Mouse (Mus musculus) embryonic facial prominence, embryonic 10.5 days (tissue): ENCODE measurements around the gene Sugp1. TPM values are rescaled to one million over a fixed set of nuclear protein-coding genes. Genes with fewer than 3 reads are reported as not detected.
A peak's percentile ranks its signal among the peaks of the same experiment; 100 is the strongest.

Source experiments
- DNase-seq: peaks from one replicate; pipeline ENCODE4 v3.0.0-alpha.2; 2017; ENCODE audit warnings: low spot score
- H3K27ac ChIP-seq: fragments of 300-500 bp; sonication (generic); replicated peaks from 2 replicates; pipeline ENCODE4 v1.5.1; 2016; ENCODE audit warnings: mild to moderate bottlenecking
- H3K27me3 ChIP-seq: fragments of 300-500 bp; sonication (generic); replicated peaks from 2 replicates; pipeline ENCODE4 v1.6.1; 2016; ENCODE audit warnings: low read depth, mild to moderate bottlenecking; ENCODE audit not compliant: poor library complexity, severe bottlenecking
- H3K36me3 ChIP-seq: fragments of 300-500 bp; sonication (generic); replicated peaks from 2 replicates; pipeline ENCODE4 v1.6.1; 2016; ENCODE audit warnings: mild to moderate bottlenecking, moderate library complexity
- H3K4me1 ChIP-seq: fragments of 300-500 bp; sonication (generic); 2 replicates; pipeline ENCODE4 v1.6.1; 2016
- H3K4me3 ChIP-seq: fragments of 300-500 bp; sonication (generic); 2 replicates; pipeline ENCODE4 v1.5.1; 2016; ENCODE audit warnings: mild to moderate bottlenecking, moderate library complexity
- H3K9me3 ChIP-seq: fragments of 300-500 bp; sonication (generic); 2 replicates; pipeline ENCODE4 v1.6.1; 2016; ENCODE audit warnings: mild to moderate bottlenecking
- WGBS: fragments of 180-500 bp; shearing (Covaris S2); methylation state at CpG from one replicate; pipeline ENCODE4 v1.1.7; 2016; 5-methylcytosine and 5-hydroxymethylcytosine counted together
- microRNA-seq: library from miRNA; unstranded; fragments of <30 nt; microRNA quantifications from one replicate; pipeline ENCODE4, GENCODE M21; 2017
- polyA plus RNA-seq: library from polyadenylated mRNA; unstranded; fragments of >200 nt; fragmentation: Nextera tagmentation; extraction: Ambion mirVana; gene quantifications from 2 replicates; pipeline ENCODE4 v1.2.1, GENCODE M21; 2016

The Sugp1 gene
- polyA plus RNA-seq, 1 experiment from 2014 or later: 56.5 TPM

DNA sequence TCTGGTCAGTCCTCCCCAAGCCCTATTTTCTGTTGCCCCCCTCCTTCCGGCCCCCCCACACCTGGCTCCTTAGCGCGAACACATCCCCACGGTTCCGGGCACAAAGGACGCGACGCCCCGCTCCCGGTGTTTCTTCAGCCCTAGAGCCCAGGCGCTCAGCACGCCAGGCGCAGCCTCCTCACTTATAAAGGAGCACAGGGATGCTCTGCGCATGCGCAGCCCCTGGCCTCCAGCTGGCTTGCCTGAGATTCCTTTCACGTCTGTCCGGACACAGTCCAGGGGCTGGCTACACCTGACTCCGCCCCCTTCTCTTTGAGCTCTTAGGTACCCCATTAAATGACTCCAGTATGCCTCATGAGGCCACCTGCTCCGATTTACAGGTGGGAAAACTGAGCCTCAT is 78.1 kb downstream of the Sugp1 start, which contains the start of gene Ncan:
Gene Ncan (minus strand): TSS at position 207 of the 400 bp plus-strand sequence.
- Histone ChIP-seq H3K36me3 (no peaks in the 10 kb centered on the region), H3K9me3 (no peaks in the 10 kb centered on the region), H3K4me1 (peaks cover 24% of the 10 kb centered on the region), H3K27me3 (peaks cover 59% of the 10 kb centered on the region), H3K4me3 (peak within 1 kb of the TSS; percentile 55), H3K27ac (peak within 1 kb of the TSS; percentile 72)
- WGBS: 2% methylated on average over 19 of the region's 19 CpGs
- DNase-seq: peak; percentile 89

Small RNAs within 50 kb of the gene (microRNA-seq; reads per million reads assigned to microRNA genes)
- not detected for gene Mir7066

Other genes starting within 250 kb of the Sugp1 start
- gene Gmip, start 234.1 kb upstream of the Sugp1 start, polyA plus RNA-seq: 9.6 and 10.6 TPM in 2 replicates
- gene Lpar2, start 220.4 kb upstream of the Sugp1 start, polyA plus RNA-seq: 1.0 and 1.1 TPM in 2 replicates
- 17.1 and 18.0 TPM in 2 replicates for gene Pbx4, start 210.3 kb upstream of the Sugp1 start, polyA plus RNA-seq
- gene Cilp2, start 155.1 kb upstream of the Sugp1 start, polyA plus RNA-seq: 0.39 and 0.54 TPM in 2 replicates
- gene Tssk6, start 140.6 kb upstream of the Sugp1 start, polyA plus RNA-seq: 4.4 and 4.8 TPM in 2 replicates
- 159 and 164 TPM in 2 replicates for gene Ndufa13, start 140.3 kb upstream of the Sugp1 start, polyA plus RNA-seq
- gene Yjefn3, start 140.1 kb upstream of the Sugp1 start, polyA plus RNA-seq: 4.2 and 4.3 TPM in 2 replicates
- 57.3 and 59.9 TPM in 2 replicates for gene Gatad2a, start 46.4 kb upstream of the Sugp1 start, polyA plus RNA-seq
- 63.9 and 67.3 TPM in 2 replicates for gene Mau2, start 79 bp upstream of the Sugp1 start, polyA plus RNA-seq
- gene Tm6sf2, start 30.1 kb downstream of the Sugp1 start, polyA plus RNA-seq: 0.47 and 0.80 TPM in 2 replicates
- gene Hapln4, start 40.6 kb downstream of the Sugp1 start, polyA plus RNA-seq: 0.14 and 0.24 TPM in 2 replicates
- gene Ncan, start 78.1 kb downstream of the Sugp1 start, polyA plus RNA-seq: 6.2 and 6.8 TPM in 2 replicates
- gene Nr2c2ap, start 88.5 kb downstream of the Sugp1 start, polyA plus RNA-seq: 32.0 and 33.4 TPM in 2 replicates
- 22.4 and 25.2 TPM in 2 replicates for gene Rfxank, start 96.3 kb downstream of the Sugp1 start, polyA plus RNA-seq
- 45.8 and 46.8 TPM in 2 replicates for gene Borcs8, start 96.7 kb downstream of the Sugp1 start, polyA plus RNA-seq
- gene Mef2b, start 96.9 kb downstream of the Sugp1 start, polyA plus RNA-seq: 0.69 and 0.70 TPM in 2 replicates
- gene Tmem161a, start 129.5 kb downstream of the Sugp1 start, polyA plus RNA-seq: 66.1 and 72.1 TPM in 2 replicates
- gene Slc25a42, start 169.5 kb downstream of the Sugp1 start, polyA plus RNA-seq: 2.6 and 2.9 TPM in 2 replicates
- 47.0 and 50.8 TPM in 2 replicates for gene Sugp2, start 191.4 kb downstream of the Sugp1 start, polyA plus RNA-seq
- 30.8 and 31.9 TPM in 2 replicates for gene Armc6, start 191.7 kb downstream of the Sugp1 start, polyA plus RNA-seq
- 121 and 130 TPM in 2 replicates for gene Homer3, start 240.0 kb downstream of the Sugp1 start, polyA plus RNA-seq